Mouse (Mus musculus) layer of hippocampus, postnatal 25 days (tissue): Measurements from ENCODE around the gene Olfr99. TPM values are rescaled to one million over a fixed set of nuclear protein-coding genes. Genes with fewer than 3 reads are reported as not detected.
"Not testable (repeated sequence)": the region's sequence is repeated elsewhere in the genome, so short reads cannot be mapped to it uniquely, and the experiment has no call there.

Experiments used
- DNase-seq, 2 experiments: peaks; one replicate each; pipeline ENCODE4 v3.0.0; 2022; ENCODE audit warnings: mixed read lengths in 2 of 2, low spot score in 1 of 2; ENCODE audit errors: extremely low spot score in 1 of 2
- total RNA-seq, 2 experiments: library from RNA; stranded (reverse); gene quantifications; 2 replicates each; pipeline ENCODE4 v1.2.3; 2021

The Olfr99 gene
- not detected for total RNA-seq

- no peak for DNase-seq
Observed at GRCm38 (mm10) chr17:37283360-37283759, at the start of gene Olfr99. Olfr99 (minus strand) TSS chr17:37283460.

- no peak for DNase-seq
Observed at GRCm38 (mm10) chr17:37316954-37317353, 33.7 kb upstream of the Olfr99 start, which contains the start of gene Olfr102. Olfr102 (minus strand) TSS chr17:37317054.

DNA sequence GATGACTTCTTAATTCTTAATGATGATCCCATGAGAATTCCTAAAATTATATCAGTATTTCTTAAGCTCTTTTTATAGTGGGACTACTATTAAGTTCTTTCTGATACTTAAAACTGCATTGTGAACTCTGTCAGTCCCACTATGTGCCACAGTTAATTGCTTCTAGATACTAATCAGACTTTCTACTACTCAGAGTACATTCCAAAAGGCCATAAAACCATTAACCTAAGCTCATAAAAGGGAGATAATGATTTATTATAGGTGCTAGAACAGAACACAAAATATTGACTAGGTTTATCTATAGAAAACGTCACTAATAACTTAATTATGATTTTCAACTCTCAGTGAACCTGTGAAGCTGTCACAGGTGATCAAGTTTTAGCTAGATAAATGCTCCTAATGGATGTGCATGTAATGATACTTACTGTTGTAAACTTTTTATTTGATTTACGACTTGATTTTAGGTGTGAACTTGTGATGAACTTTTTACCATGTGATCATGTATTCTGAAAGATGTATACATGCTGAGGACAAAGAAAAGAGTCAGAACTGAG, 27.0 kb upstream of the Olfr99 start:
- no peak for DNase-seq

DNA sequence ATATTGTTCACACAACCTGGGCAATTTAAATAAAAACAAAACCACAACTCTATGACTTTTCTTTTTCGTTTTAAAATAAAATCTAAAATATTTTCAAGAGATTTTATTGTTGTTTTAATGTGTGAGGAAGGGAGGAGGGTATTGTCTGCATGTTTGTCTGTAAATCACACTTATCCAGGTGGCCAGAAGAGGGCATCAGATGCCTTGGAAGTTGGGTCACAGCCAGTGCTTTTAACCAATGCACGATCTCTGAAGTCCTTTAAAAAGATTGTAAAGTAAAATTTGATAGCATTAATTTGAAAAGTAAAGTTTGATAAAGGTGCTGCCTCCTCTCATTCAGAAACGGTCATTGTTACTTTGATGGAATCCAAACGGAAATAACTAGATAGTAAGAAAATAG, 25.2 kb upstream of the Olfr99 start:
- DNase-seq: no peak

- DNase-seq: no peak
Observed at GRCm38 (mm10) chr17:37304213-37304612, 21.0 kb upstream of the Olfr99 start, which contains the start of gene Olfr101. Olfr101 (minus strand) TSS chr17:37304313.

DNA sequence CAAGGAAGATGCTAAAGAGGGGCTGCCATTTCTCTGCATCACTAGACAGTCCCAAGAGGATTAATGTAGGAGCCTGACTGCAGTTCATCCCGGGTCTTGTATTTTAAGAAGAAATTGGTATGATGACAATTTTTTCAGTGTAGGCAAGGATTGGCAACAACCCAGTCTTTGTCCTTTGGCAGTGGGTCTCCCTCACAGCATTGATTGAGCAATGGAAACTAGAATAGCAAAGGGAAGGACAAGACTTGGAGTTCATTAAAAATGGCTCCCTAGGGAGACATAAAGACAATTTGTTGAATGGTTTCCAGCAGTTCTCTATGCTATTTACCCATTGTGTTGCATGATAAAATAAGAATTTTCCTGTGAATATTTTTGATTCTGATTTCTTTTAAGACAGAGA, 2.9 kb downstream of the Olfr99 start:
- no peak for DNase-seq

DNA sequence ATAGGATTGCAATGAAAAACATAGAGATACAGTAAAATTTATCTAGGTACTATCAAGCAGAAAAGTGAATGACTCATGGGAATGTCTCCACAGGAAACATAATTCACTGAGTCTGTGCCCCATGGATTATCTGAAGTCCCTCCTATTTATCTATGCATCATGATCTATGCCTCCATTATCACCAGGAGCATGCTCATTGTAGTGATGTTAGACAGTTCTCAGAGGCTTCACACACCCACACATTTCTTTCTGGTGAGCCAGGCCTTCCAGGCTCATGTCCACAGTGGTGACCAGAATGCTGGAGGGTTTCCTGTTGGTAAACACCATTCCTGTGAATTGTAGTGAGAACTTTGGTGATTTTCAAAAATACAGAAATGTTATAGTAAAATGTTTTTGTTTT, 6.7 kb downstream of the Olfr99 start:
- no peak for DNase-seq

GRCm38 (mm10) chr17:37275626-37276248, 7.5 kb downstream of the Olfr99 start:
- no peak for DNase-seq

DNA sequence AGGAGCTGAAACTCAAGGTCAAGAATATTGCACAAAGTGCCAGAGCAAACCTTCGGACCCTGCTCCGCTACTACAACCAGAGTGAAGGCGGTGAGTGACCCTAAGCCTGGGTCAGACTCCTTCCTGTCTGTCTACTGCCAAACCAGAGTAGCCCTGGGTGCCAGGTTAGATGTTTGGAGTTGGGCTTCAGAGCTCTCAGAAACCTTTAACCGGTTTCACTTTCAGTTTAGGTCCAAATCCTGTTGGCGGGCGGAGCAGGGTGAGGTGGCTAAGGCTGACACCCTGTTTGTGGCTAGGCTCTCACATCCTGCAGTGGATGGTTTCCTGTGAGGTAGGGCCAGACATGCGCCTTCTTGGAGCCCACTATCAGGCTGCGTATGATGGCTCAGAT, 12.6 kb downstream of the Olfr99 start:
- peak in 1 of 2 experiments; percentile 10 for DNase-seq

DNA sequence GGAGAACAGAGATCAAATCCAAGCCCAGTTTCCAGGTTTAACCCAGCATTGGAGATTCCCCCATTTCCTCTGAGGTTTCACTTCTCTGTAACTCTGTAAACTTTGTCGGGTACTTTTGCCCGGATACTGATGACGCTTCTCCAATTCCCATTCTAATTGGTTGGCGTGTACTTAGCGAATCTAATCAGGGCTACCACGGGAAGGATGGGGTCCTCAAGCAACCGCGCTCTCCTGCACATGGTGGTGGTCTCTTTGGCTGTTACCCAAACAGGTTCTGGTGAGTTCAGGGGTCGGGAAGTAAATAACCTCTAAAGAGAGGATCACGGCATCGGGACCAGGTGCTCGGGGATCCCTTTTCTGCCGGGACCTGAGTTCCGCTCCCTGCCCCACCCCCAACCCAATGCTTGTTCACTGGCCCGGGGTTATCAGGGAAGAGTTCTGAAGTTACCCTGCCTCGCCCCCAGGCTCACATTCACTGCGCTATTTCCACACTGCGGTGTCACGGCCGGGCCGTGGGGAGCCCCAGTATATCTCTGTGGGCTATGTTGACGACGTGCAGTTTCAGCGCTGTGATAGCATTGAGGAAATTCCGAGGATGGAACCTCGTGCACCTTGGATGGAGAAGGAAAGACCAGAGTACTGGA, 13.1 kb downstream of the Olfr99 start, which contains the start of gene H2-M3:
Gene H2-M3 (plus strand): TSS at position 163 of the 644 bp plus-strand sequence.
- peak; percentile 86 to 97 for DNase-seq

DNA sequence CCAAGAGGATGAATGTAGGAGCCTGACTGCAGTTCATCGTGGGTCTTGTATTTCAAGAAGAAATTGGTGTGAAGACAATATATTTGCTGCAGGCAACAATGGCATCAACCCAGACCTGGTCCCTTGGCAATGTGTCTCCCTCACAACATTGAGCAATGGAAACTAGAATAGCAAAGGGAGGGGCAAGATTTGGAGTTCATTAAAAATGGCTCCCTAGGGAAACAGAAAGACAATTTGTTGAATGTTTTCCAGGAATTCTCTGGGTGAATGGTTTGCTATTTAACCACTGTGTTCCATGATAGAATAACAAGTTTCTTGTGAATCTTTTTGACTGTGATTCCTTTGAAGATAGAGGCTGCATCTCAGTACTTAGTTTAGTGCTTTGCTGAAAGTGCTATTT, 19.6 kb downstream of the Olfr99 start, which contains the start of gene Olfr98:
Gene Olfr98 (minus strand): TSS at position 124 of the 400 bp plus-strand sequence.
- DNase-seq: no peak

DNA sequence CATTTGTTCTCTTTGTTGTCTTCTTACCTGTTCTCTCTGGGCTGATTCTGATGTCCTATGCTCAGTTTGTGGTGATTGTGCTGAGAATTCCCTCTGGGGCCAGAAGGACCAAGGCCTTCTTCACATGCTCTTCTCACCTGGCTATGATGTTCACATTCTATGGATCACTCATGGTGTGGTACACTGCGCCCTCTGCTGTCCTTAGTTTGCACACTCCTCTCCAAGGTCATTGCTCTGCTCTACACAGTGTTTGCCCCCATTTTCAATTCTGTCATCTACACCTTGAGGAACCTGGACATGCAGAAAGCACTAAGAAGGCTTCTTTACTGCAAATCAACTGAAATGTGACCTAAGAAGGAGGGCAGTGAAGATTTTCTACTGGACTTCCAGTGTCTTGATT, 32.7 kb downstream of the Olfr99 start:
- DNase-seq: peak in 1 of 2 experiments; percentile 20

DNA sequence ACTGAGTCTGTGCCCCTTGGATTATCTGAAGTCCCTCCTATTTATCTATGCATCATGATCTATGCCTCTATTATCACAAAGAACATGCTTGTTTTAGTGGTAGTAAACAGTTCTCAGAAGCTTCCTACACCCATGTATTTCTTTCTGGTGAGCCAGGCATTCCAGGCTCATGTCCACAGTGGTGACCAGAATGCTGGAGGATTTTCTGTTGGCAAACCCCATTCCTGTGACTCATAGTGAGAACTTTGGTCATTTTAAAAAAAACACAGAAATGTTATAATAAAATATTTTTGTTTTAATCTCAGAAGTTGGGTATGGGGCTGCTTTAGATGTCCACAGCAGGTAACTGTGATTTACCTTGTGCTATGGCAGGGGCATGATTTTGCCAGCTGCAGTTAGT, 33.8 kb downstream of the Olfr99 start:
- DNase-seq: no peak

- DNase-seq: peak in 1 of 2 experiments; percentile 36
Observed at GRCm38 (mm10) chr17:37246715-37247114, 36.5 kb downstream of the Olfr99 start.

DNA sequence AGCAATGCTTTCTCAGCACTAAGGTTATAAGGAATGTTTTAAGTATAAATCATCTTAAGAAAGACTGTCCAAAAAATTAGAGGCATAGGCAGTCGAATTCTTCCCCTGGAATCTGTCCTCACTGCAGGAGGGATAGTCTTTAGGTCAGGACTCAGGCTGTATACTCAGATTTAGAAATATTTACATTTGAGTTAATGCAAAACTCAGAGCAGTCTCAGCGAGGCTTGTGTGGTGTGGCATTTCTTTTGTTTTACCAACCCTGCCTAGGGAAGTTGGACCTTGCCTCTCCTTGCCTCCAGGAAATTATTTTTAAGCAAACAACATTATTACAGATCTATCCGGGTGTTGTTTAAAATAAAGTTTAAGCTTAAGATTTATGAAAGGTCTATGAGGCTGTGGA, 41.1 kb downstream of the Olfr99 start:
- no peak for DNase-seq

- not testable (repeated sequence) for DNase-seq
Observed at GRCm38 (mm10) chr17:37237230-37237629, 46.0 kb downstream of the Olfr99 start, which contains the start of gene Olfr97. Olfr97 (minus strand) TSS chr17:37237330.

Other genes with a start within 250 kb of the Olfr99 start
- gene Gabbr1, start 237.5 kb downstream of the Olfr99 start, total RNA-seq: 100 to 1,000 TPM; 706 to 708 TPM
- gene Olfr90, start 195.0 kb downstream of the Olfr99 start, total RNA-seq: under 1 TPM in 1 of 2 experiments, not detected in 1; 0.14 TPM
- not detected for gene Olfr91, start 185.2 kb downstream of the Olfr99 start, total RNA-seq
- gene Olfr92, start 163.4 kb downstream of the Olfr99 start, total RNA-seq: not detected
- not detected for gene Olfr93, start 122.0 kb downstream of the Olfr99 start, total RNA-seq
- not detected for gene Ubd, start 89.6 kb downstream of the Olfr99 start, total RNA-seq
- not detected for gene Olfr94, start 82.5 kb downstream of the Olfr99 start, total RNA-seq
- gene Olfr95, start 70.3 kb downstream of the Olfr99 start, total RNA-seq: not detected
- gene Olfr96, start 63.3 kb downstream of the Olfr99 start, total RNA-seq: not detected
- gene Olfr97, start 46.1 kb downstream of the Olfr99 start, total RNA-seq: not detected
- gene Olfr98, start 19.7 kb downstream of the Olfr99 start, total RNA-seq: not detected
- 1 to 10 TPM; 1.2 to 2.2 TPM for gene H2-M3, start 13.2 kb downstream of the Olfr99 start, total RNA-seq
- gene Olfr101, start 20.9 kb upstream of the Olfr99 start, total RNA-seq: not detected
- gene Olfr102, start 33.6 kb upstream of the Olfr99 start, total RNA-seq: not detected
- not detected for gene Olfr103, start 56.2 kb upstream of the Olfr99 start, total RNA-seq
- gene Olfr104-ps, start 76.1 kb upstream of the Olfr99 start, total RNA-seq: not detected
- gene Olfr105-ps, start 95.6 kb upstream of the Olfr99 start, total RNA-seq: not detected
- gene Olfr106-ps, start 106.9 kb upstream of the Olfr99 start, total RNA-seq: not detected
- gene Olfr107, start 115.8 kb upstream of the Olfr99 start, total RNA-seq: not detected
- not detected for gene Olfr108, start 162.0 kb upstream of the Olfr99 start, total RNA-seq
- gene Olfr109, start 175.5 kb upstream of the Olfr99 start, total RNA-seq: not detected
- not detected for gene H2-M2, start 200.1 kb upstream of the Olfr99 start, total RNA-seq
- gene Olfr110, start 209.0 kb upstream of the Olfr99 start, total RNA-seq: not detected
- not detected for gene Olfr111, start 224.6 kb upstream of the Olfr99 start, total RNA-seq